Mouse (Mus musculus) neural tube, embryonic 14.5 days (tissue): Measurements from ENCODE around the gene Nos1. TPM values are rescaled to one million over a fixed set of nuclear protein-coding genes. Genes with fewer than 3 reads are reported as not detected.

ENCODE experiments used
- ATAC-seq: fragments of 200-750 bp; cut with Nextera tagmentation; 2 replicates; pipeline ENCODE4 v1.8.0; 2017; ENCODE audit warnings: low read depth, mild to moderate bottlenecking, moderate TSS enrichment, moderate library complexity
- H3K27ac ChIP-seq: fragments of 300-500 bp; sonication (generic); 2 replicates; pipeline ENCODE4 v1.5.1; 2014; ENCODE audit warnings: low read depth, mild to moderate bottlenecking, control low read depth, low read length, moderate library complexity, mixed read lengths
- H3K27me3 ChIP-seq: fragments of 300-500 bp; sonication (generic); 2 replicates; pipeline ENCODE4 v1.6.1; 2014; ENCODE audit warnings: low read length; ENCODE audit not compliant: control insufficient read depth, insufficient read depth
- H3K36me3 ChIP-seq: fragments of 300-500 bp; sonication (generic); 2 replicates; pipeline ENCODE4 v1.6.1; 2014; ENCODE audit warnings: low read length, mixed read lengths; ENCODE audit not compliant: control insufficient read depth, insufficient read depth
- H3K4me1 ChIP-seq: fragments of 300-500 bp; sonication (generic); 2 replicates; pipeline ENCODE4 v1.6.1; 2014; ENCODE audit warnings: low read length; ENCODE audit not compliant: control insufficient read depth, insufficient read depth
- H3K4me2 ChIP-seq: fragments of 300-500 bp; sonication (generic); 2 replicates; pipeline ENCODE4 v1.6.1; 2014; ENCODE audit warnings: mild to moderate bottlenecking, low read depth, low read length, control low read depth
- H3K4me3 ChIP-seq: fragments of 300-500 bp; sonication (generic); 2 replicates; pipeline ENCODE4 v1.5.1; 2014; ENCODE audit warnings: low read depth, low read length, control low read depth, mixed read lengths
- H3K9ac ChIP-seq: fragments of 300-500 bp; sonication (generic); replicated peaks from 2 replicates; pipeline ENCODE4 v1.6.1; 2014; ENCODE audit warnings: low read depth, mild to moderate bottlenecking, control low read depth, low read length, mixed read lengths
- H3K9me3 ChIP-seq: fragments of 300-500 bp; sonication (generic); 2 replicates; pipeline ENCODE4 v1.6.1; 2016; ENCODE audit warnings: low read length; ENCODE audit not compliant: control insufficient read depth
- WGBS: fragments of 180-500 bp; shearing (Covaris S2); extraction: QIAGEN DNeasy Blood & Tissue Kit; methylation state at CpG from one replicate; pipeline ENCODE4 v1.1.7; 2014; 5-methylcytosine and 5-hydroxymethylcytosine counted together
- polyA plus RNA-seq: library from polyadenylated mRNA; unstranded; fragments of >200 nt; fragmentation: Nextera tagmentation; extraction: Ambion mirVana; gene quantifications from 2 replicates; pipeline ENCODE4 v1.2.1, GENCODE M21; 2014

Gene Nos1
- polyA plus RNA-seq, 1 experiment from 2014 or later = 4.7 TPM

GRCm38 (mm10) chr5:117941552-117941951 lies 160.7 kb downstream of the Nos1 start:
- H3K27ac ChIP-seq = no peak overlapping the region

GRCm38 (mm10) chr5:117946605-117947004 lies 165.8 kb downstream of the Nos1 start:
- Histone ChIP-seq H3K27ac (no peak overlapping the region), H3K9me3 (no peaks in the 10 kb centered on the region), H3K9ac (no peak overlapping the region), H3K36me3 (no peaks in the 10 kb centered on the region), H3K4me3 (no peak overlapping the region), H3K4me1 (no peaks in the 10 kb centered on the region), H3K27me3 (no peaks in the 10 kb centered on the region), H3K4me2 (no peak overlapping the region)
- ATAC-seq = no peak
- 35% methylated on average over 4 of the region's 4 CpGs for WGBS

More at GRCm38 (mm10) chr5:117941552-117941951, 160.7 kb downstream of the Nos1 start:
- no peaks in the 10 kb centered on the region; the same call in 1 of the 2 replicates for H3K27me3 ChIP-seq
- ATAC-seq = no peak
- no peak overlapping the region for H3K4me2 ChIP-seq
- no peak overlapping the region for H3K9ac ChIP-seq
- H3K4me3 ChIP-seq = no peak overlapping the region
- 75% methylated on average over 3 of the region's 3 CpGs for WGBS
- H3K36me3 ChIP-seq = no peaks in the 10 kb centered on the region
- H3K4me1 ChIP-seq = no peaks in the 10 kb centered on the region
- no peaks in the 10 kb centered on the region for H3K9me3 ChIP-seq

GRCm38 (mm10) chr5:117949393-117949792 lies 168.6 kb downstream of the Nos1 start:
- WGBS = 47% methylated on average over 10 of the region's 10 CpGs
- ATAC-seq = no peak
- Histone ChIP-seq H3K27ac (no peak overlapping the region), H3K9ac (no peak overlapping the region), H3K4me2 (no peak overlapping the region), H3K27me3 (no peaks in the 10 kb centered on the region), H3K4me3 (no peak overlapping the region), H3K9me3 (no peaks in the 10 kb centered on the region), H3K36me3 (no peaks in the 10 kb centered on the region), H3K4me1 (no peaks in the 10 kb centered on the region)

GRCm38 (mm10) chr5:117953893-117954292 lies 173.1 kb downstream of the Nos1 start:
- Histone ChIP-seq H3K36me3 (no peaks in the 10 kb centered on the region), H3K9me3 (no peaks in the 10 kb centered on the region), H3K27me3 (no peaks in the 10 kb centered on the region), H3K27ac (no peak overlapping the region), H3K4me1 (no peaks in the 10 kb centered on the region), H3K4me3 (no peak overlapping the region), H3K4me2 (no peak overlapping the region), H3K9ac (no peak overlapping the region)
- ATAC-seq = no peak
- WGBS = 88% methylated on average over 12 of the region's 12 CpGs

- H3K27me3 ChIP-seq = no peaks in the 10 kb centered on the region
- no peak overlapping the region for H3K9ac ChIP-seq
- H3K9me3 ChIP-seq = no peaks in the 10 kb centered on the region
- no peak overlapping the region for H3K4me3 ChIP-seq
- H3K27ac ChIP-seq = no peak overlapping the region
- WGBS = 84% methylated on average over 1 of the region's 1 CpGs
- no peaks in the 10 kb centered on the region for H3K4me1 ChIP-seq
- no peaks in the 10 kb centered on the region for H3K36me3 ChIP-seq
- no peak for ATAC-seq
- H3K4me2 ChIP-seq = no peak overlapping the region
Observed at GRCm38 (mm10) chr5:117954429-117954828, 173.6 kb downstream of the Nos1 start.

GRCm38 (mm10) chr5:117955675-117956420 lies 175.0 kb downstream of the Nos1 start:
- Histone ChIP-seq H3K36me3 (no peaks in the 10 kb centered on the region), H3K4me2 (no peak overlapping the region), H3K4me1 (no peaks in the 10 kb centered on the region), H3K4me3 (no peak overlapping the region), H3K9ac (no peak overlapping the region), H3K27ac (no peak overlapping the region), H3K9me3 (no peaks in the 10 kb centered on the region), H3K27me3 (no peaks in the 10 kb centered on the region)
- 45% methylated on average over 10 of the region's 10 CpGs for WGBS
- no peak for ATAC-seq

GRCm38 (mm10) chr5:117964750-117965149 lies 183.9 kb downstream of the Nos1 start:
- no peaks in the 10 kb centered on the region for H3K36me3 ChIP-seq
- H3K27me3 ChIP-seq = no peaks in the 10 kb centered on the region
- no peak overlapping the region for H3K9ac ChIP-seq
- H3K9me3 ChIP-seq = no peaks in the 10 kb centered on the region
- no peaks in the 10 kb centered on the region for H3K4me1 ChIP-seq
- H3K4me2 ChIP-seq = no peak overlapping the region
- WGBS = 65% methylated on average over 9 of the region's 9 CpGs
- no peak overlapping the region for H3K4me3 ChIP-seq
- no peak for ATAC-seq
- H3K27ac ChIP-seq = no peak overlapping the region

- no peak overlapping the region for H3K4me3 ChIP-seq
- no peaks in the 10 kb centered on the region for H3K4me1 ChIP-seq
- H3K27me3 ChIP-seq = no peaks in the 10 kb centered on the region
- H3K27ac ChIP-seq = no peak overlapping the region
- H3K9me3 ChIP-seq = no peaks in the 10 kb centered on the region
- ATAC-seq = no peak
- 77% methylated on average over 9 of the region's 9 CpGs for WGBS
- H3K9ac ChIP-seq = no peak overlapping the region
- no peaks in the 10 kb centered on the region for H3K36me3 ChIP-seq
- H3K4me2 ChIP-seq = no peak overlapping the region
Observed at GRCm38 (mm10) chr5:117966956-117967355, 186.1 kb downstream of the Nos1 start.

GRCm38 (mm10) chr5:117967659-117968069 lies 186.8 kb downstream of the Nos1 start:
- no peaks in the 10 kb centered on the region for H3K36me3 ChIP-seq
- no peak overlapping the region for H3K9ac ChIP-seq
- H3K9me3 ChIP-seq = no peaks in the 10 kb centered on the region
- no peak overlapping the region for H3K27ac ChIP-seq
- no peaks in the 10 kb centered on the region for H3K4me1 ChIP-seq
- H3K4me3 ChIP-seq = no peak overlapping the region
- no peak overlapping the region for H3K4me2 ChIP-seq
- no peak for ATAC-seq
- 68% methylated on average over 4 of the region's 4 CpGs for WGBS
- H3K27me3 ChIP-seq = no peaks in the 10 kb centered on the region
